Mouse (Mus musculus) left cerebral cortex, postnatal 25 days (tissue): ENCODE measurements at regions not wholly inside any gene's neighbourhood (a gene's known extent, or its start where the extent isn't known, plus 50 kb on each side); places are given as distances from the start of the nearest gene placed in this dataset.

Experiments used
- DNase-seq, 2 experiments: peaks; one replicate each; pipeline ENCODE4 v3.0.0; 2022; ENCODE audit warnings: low spot score in 2 of 2, mixed read lengths in 1 of 2
- intact Hi-C: fragments of 180-260 bp; cut with DNase I; formaldehyde crosslinking; loops from one replicate; pipeline ENCODE4 v1.15.1; 2025

DNA sequence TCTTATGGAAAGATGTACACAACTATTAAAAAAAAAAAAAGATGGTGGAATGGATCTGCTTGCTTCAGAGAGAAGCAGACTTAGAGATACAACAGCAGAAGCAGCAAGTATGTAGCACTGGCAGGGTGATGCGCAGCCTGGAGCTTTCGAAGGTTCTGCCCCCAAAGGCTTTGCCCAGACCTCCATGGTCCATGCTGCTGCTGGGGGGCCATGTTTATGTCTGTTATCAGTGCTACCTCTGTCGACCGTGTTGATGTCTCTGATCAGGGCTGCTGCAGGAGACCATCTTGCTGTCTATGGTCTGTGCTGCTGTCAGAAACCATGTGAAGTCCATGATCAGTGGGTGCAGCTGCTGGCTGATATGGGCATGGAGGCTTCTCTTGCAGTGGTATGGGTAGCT lies 88.6 kb upstream of the Fam189a1 start:
- DNase-seq, result no peak
- intact Hi-C loops, result no loop called here

DNA sequence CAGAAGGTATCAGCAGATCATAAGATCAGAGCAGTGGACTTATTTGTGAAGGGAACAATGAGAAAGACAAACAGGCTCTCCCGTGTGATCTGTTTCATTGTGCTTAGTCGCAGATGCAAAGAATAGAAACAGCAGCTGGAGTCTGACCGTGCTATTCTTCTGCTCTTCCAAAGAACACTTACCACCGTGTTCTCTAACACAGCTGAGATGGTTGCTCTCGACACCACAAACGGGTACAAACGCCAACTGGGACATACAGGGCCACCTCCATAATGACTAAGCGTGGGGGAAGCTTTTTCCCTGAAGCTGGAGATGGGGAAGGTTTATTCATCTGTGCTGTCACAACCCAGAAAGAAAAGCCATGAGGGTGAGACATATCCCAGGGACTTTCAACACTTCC lies 84.8 kb upstream of the Fam189a1 start:
- intact Hi-C loops, result no loop called here
- peak in 1 of 2 experiments; percentile 82 for DNase-seq

- DNase-seq, result peak; percentile 26 to 72
- intact Hi-C loops, result loop anchor here (5.0 kb wide), 1 partner anchor 113 kb away; no protein-coding TSS in a partner anchor
Measured at GRCm38 (mm10) chr7:65235701-65236100, 79.3 kb upstream of the Fam189a1 start.

DNA sequence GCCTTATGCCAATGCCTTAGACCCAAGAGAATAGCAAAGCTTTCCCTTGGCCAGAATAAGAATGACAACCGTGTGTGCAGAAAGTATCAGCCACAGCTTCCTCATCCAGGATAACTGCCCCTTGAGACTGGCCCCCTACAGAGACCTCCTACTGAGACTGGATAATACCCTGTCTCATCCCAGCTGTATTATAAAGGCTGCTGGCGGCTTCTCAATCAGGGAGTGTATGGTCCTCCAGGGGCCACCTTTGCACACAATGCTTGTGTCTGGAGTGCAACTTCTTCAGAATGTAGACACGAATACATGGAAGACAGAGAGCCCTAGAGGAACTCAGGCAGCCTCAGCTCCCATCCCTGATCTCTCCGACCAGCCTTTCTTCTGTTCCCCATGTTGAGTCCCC lies 77.3 kb upstream of the Fam189a1 start:
- intact Hi-C loops, result no loop called here
- no peak for DNase-seq

DNA sequence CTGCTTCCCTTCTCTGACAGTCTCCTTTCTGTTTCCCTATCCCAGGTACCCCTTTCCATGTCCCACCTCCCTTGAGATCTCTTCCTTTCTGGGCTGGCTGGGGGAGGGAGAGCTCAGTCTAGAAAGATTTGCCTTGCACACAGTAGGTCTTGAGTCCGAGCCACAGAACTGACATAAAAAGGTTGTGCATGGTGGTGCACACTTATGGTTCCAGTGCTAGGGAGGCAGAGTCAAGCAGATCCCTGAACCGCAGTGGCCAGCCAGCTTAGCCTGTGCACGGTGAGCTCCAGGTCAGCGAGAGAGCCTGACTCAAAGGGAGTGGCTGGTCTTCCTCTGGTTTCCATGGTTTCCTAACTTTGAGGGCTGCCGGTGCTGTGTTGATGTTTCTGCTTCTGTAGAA lies 72.9 kb upstream of the Fam189a1 start:
- no peak for DNase-seq
- intact Hi-C loops, result no loop called here

- intact Hi-C loops, result no loop called here
- DNase-seq, result no peak
Measured at GRCm38 (mm10) chr7:65226218-65226617, 69.8 kb upstream of the Fam189a1 start.

- peak in 1 of 2 experiments; percentile 20 for DNase-seq
- intact Hi-C loops, result no loop called here
Measured at GRCm38 (mm10) chr7:65213216-65213925, 57.0 kb upstream of the Fam189a1 start.

- intact Hi-C loops, result no loop called here
- DNase-seq, result no peak
Measured at GRCm38 (mm10) chr7:65207240-65207639, 50.9 kb upstream of the Fam189a1 start.
